Comparison of ENCODE assay signal across 12 mouse cellular contexts in the genomic region with DNA sequence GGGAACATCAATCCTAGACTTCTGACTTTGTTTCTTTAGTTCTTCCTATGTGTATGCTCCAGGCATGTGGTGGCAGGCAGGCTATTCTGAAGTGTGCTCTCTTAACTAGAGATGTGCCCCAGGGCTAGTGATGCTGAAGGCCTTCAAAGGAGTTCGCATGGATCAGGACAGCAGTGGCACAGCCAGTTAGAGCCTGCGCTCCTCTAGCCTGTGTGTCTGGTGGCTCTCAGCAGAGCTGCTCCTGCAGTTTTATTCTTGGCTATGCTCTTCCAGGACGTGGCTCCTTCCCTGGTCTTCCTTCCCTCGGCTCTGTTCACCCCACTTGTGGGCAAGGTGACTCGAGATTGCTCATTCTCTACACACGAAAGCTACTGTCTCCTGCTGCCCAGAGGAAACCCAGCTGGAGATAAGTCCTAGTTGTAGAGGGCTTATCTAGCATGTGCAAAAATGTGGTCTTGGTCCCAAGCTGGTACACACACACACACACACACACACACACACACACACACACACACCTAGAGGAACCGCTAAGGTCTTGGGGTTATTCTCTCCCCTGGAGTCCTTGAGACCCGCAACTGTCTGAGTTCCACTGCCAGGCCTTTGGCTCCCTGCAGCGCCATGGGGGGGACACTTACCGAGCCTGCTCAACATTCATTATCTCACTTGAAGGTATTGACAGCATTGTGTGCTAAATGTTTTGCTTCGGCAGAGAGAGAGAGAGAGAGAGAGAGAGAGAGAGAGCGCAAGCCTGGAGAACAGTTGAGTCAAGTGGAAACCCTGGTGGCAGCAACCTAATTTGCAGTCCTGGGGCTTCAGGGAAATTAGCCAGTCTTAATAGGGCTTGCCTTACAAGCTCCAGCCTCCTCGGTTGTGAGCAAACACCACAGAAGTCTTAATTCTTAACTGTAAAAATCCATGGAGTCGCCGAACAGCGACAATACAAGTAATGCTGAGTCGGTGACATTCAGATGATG.
DNase-seq lines count a peak whose midpoint lies in the region; ATAC-seq lines count a peak whose summit lies in the region.
"Had no signal": no experiment of that assay in that cellular context is flagged by ENCODE, and none has a peak within 500 bp of the region (broad histone marks: within the 10 kb centered on the region; RNA-seq: fewer than 3 reads in every experiment).

No protein-coding gene starts in this region.

- H3K4me2 ChIP-seq in heart, embryonic 15.5 days: peak overlapping the region; percentile 52
- no peak overlapping the region for H3K4me2 ChIP-seq in hindbrain, embryonic 11.5 days (replicated peaks; ENCODE audit: low read depth, low read length)
- H3K4me2 ChIP-seq in midbrain, embryonic 12.5 days (replicated peaks): 0 out of 2 replicates have a peak overlapping the region, but pooled peaks have one; percentile 3

- H3K4me1 ChIP-seq in heart, embryonic 15.5 days (replicated peaks): peaks cover 16% of the 10 kb centered on the region
- H3K4me1 ChIP-seq in hindbrain, embryonic 11.5 days (replicated peaks; ENCODE audit: control insufficient read depth, insufficient read depth, low read length): no peaks in the 10 kb centered on the region
- H3K4me1 ChIP-seq in midbrain, embryonic 12.5 days: peaks cover 16% of the 10 kb centered on the region

- H3K27me3 ChIP-seq in heart, embryonic 15.5 days: peaks cover 12% of the 10 kb centered on the region; the same call in 1 of the 2 replicates
- H3K27me3 ChIP-seq in hindbrain, embryonic 11.5 days (ENCODE audit: control insufficient read depth, insufficient read depth, low read length): no peaks in the 10 kb centered on the region
- H3K27me3 ChIP-seq in midbrain, embryonic 12.5 days: no peaks in the 10 kb centered on the region
- H3K27me3 ChIP-seq: CH12.LX had no signal

- intact Hi-C loops in heart, postnatal 14 days (cut with DNase I): no loop called here

- H3K9ac ChIP-seq in heart, embryonic 15.5 days: no peak overlapping the region
- H3K9ac ChIP-seq in hindbrain, embryonic 11.5 days (ENCODE audit: low read depth, low read length): no peak overlapping the region
- H3K9ac ChIP-seq in midbrain, embryonic 12.5 days (replicated peaks): no peak overlapping the region

- no peaks in the 10 kb centered on the region for H3K9me3 ChIP-seq in heart, embryonic 15.5 days (replicated peaks)
- H3K9me3 ChIP-seq in hindbrain, embryonic 11.5 days (ENCODE audit: control insufficient read depth, low read length): no peaks in the 10 kb centered on the region
- H3K9me3 ChIP-seq in midbrain, embryonic 12.5 days: no peaks in the 10 kb centered on the region

- no peaks in the 10 kb centered on the region for H3K36me3 ChIP-seq in heart, embryonic 15.5 days
- no peaks in the 10 kb centered on the region for H3K36me3 ChIP-seq in hindbrain, embryonic 11.5 days (ENCODE audit: control insufficient read depth, insufficient read depth, low read length)
- no peaks in the 10 kb centered on the region for H3K36me3 ChIP-seq in midbrain, embryonic 12.5 days

- WGBS in heart, embryonic 15.5 days: 31% methylated on average over 17 of the region's 17 CpGs
- WGBS in hindbrain, embryonic 11.5 days: 45% methylated on average over 17 of the region's 17 CpGs
- WGBS in midbrain, embryonic 12.5 days: 48% methylated on average over 17 of the region's 17 CpGs

- ATAC-seq in heart, embryonic 15.5 days (replicated peaks; ENCODE audit: insufficient number of reproducible peaks, insufficient read depth, low FRiP score, low read depth): no peak
- ATAC-seq in hindbrain, embryonic 11.5 days (ENCODE audit: low FRiP score): peak; percentile 49
- peak; percentile 47; the same call in 1 of the 2 replicates for ATAC-seq in midbrain, embryonic 12.5 days (ENCODE audit: low FRiP score, low read depth)

- peak overlapping the region; percentile 19 for H3K4me3 ChIP-seq in heart, embryonic 15.5 days
- H3K4me3 ChIP-seq in hindbrain, embryonic 11.5 days (ENCODE audit: low read depth, low read length): no peak overlapping the region
- H3K4me3 ChIP-seq in midbrain, embryonic 12.5 days: no peak overlapping the region
- H3K4me3 ChIP-seq: myocyte had no signal

- DNase-seq in heart, postnatal 14 days: no peak
- DNase-seq in ZHBTc4 (ENCODE audit: low read depth, low spot score): peak; percentile 32
- DNase-seq in hindbrain, embryonic 11.5 days (ENCODE audit: low spot score): peak; percentile 34
- no peak for DNase-seq in natural killer cell, adult 2 months (ENCODE audit: low spot score in 2 of 2)
- DNase-seq in spleen, adult 12 weeks (ENCODE audit: low spot score): no peak
- DNase-seq in urinary bladder, postnatal 14 days (ENCODE audit: low spot score): no peak
- DNase-seq: adrenal gland, postnatal 25 days; kidney, postnatal 14 days had no signal

- H3K27ac ChIP-seq in heart, embryonic 15.5 days: no peak overlapping the region
- H3K27ac ChIP-seq in hindbrain, embryonic 11.5 days (ENCODE audit: low read depth, low read length): no peak overlapping the region
- no peak overlapping the region for H3K27ac ChIP-seq in midbrain, embryonic 12.5 days (replicated peaks)

Comparison
In these comparisons a context has a peak if more than half of its experiments do, and no peak if none do; other contexts are left out.
1. DNase-seq: peak in ZHBTc4 (single experiment) and hindbrain, embryonic 11.5 days (single experiment); none in heart, postnatal 14 days (0 of 2), natural killer cell, adult 2 months (0 of 2), spleen, adult 12 weeks (single experiment) and urinary bladder, postnatal 14 days (single experiment).